Comparison of ENCODE assay signal across 14 mouse cellular contexts in genomic region chr12:112744891-112745580, GRCm38 (mm10). TPM values are rescaled to one million over a fixed set of nuclear protein-coding genes. Genes with fewer than 3 reads are reported as not detected.
A peak's percentile ranks its signal among the peaks of the same experiment; 100 is the strongest.
DNase-seq lines count a peak whose midpoint lies in the region; ATAC-seq and TF ChIP-seq lines count a peak whose summit lies in the region.
"Had no signal": no experiment of that assay in that cellular context is flagged by ENCODE, and none has a peak within 500 bp of the region (broad histone marks: within the 10 kb centered on the region; RNA-seq: fewer than 3 reads in every experiment).

No protein-coding gene starts in this region.

- peaks cover 50% of the 10 kb centered on the region for H3K36me3 ChIP-seq in hindbrain, embryonic 13.5 days
- peaks cover 14% of the 10 kb centered on the region for H3K36me3 ChIP-seq in hindbrain, embryonic 16.5 days (ENCODE audit: control insufficient read depth, insufficient read depth, low read length)
- H3K36me3 ChIP-seq in midbrain, embryonic 13.5 days = peaks cover 33% of the 10 kb centered on the region
- H3K36me3 ChIP-seq in midbrain, embryonic 11.5 days (ENCODE audit: control insufficient read depth, insufficient read depth, low read length) = no peaks in the 10 kb centered on the region
- H3K36me3 ChIP-seq: midbrain, embryonic 12.5 days had no signal

- peak; percentile 27 for DNase-seq in gastrocnemius, adult 2 months
- no peak for DNase-seq in gastrocnemius, adult 18-20 months (ENCODE audit: low spot score)
- DNase-seq in midbrain, embryonic 11.5 days (ENCODE audit: low spot score, missing footprints) = no peak
- peak; percentile 65 for DNase-seq in cerebellum, adult 9-11 months
- no peak for DNase-seq in urinary bladder, postnatal 14 days (ENCODE audit: low spot score)
- DNase-seq: embryo, embryonic 11 days had no signal

- no peak overlapping the region for H3K4me3 ChIP-seq in gastrocnemius, adult 2 months
- H3K4me3 ChIP-seq in hindbrain, embryonic 13.5 days = no peak overlapping the region
- no peak overlapping the region for H3K4me3 ChIP-seq in hindbrain, embryonic 16.5 days (ENCODE audit: low read length)
- H3K4me3 ChIP-seq in midbrain, embryonic 13.5 days (replicated peaks) = no peak overlapping the region
- no peak overlapping the region for H3K4me3 ChIP-seq in midbrain, embryonic 11.5 days (ENCODE audit: low read depth, low read length)
- H3K4me3 ChIP-seq: midbrain, embryonic 12.5 days had no signal

- ATAC-seq in hindbrain, embryonic 13.5 days (ENCODE audit: low FRiP score) = no peak
- no peak for ATAC-seq in hindbrain, embryonic 16.5 days
- no peak for ATAC-seq in midbrain, embryonic 13.5 days
- no peak for ATAC-seq in midbrain, embryonic 11.5 days (ENCODE audit: low FRiP score)
- ATAC-seq: CD4-positive, CD25-positive, alpha-beta regulatory T cell, adult 4 months; lung, postnatal 0 days had no signal

- H3K4me1 ChIP-seq in hindbrain, embryonic 13.5 days (replicated peaks) = peaks cover 40% of the 10 kb centered on the region
- peaks cover 8% of the 10 kb centered on the region for H3K4me1 ChIP-seq in hindbrain, embryonic 16.5 days (ENCODE audit: control insufficient read depth, insufficient read depth, low read depth, low read length)
- H3K4me1 ChIP-seq in midbrain, embryonic 13.5 days (replicated peaks) = peaks cover 26% of the 10 kb centered on the region
- H3K4me1 ChIP-seq in midbrain, embryonic 11.5 days (ENCODE audit: control insufficient read depth, insufficient read depth, low read length) = peaks cover 5% of the 10 kb centered on the region

- peak overlapping the region; percentile 55; the same call in 1 of the 2 replicates for H3K9ac ChIP-seq in hindbrain, embryonic 13.5 days
- no peak overlapping the region for H3K9ac ChIP-seq in hindbrain, embryonic 16.5 days (ENCODE audit: low read depth, low read length)
- peak overlapping the region; percentile 15; the same call in 1 of the 2 replicates for H3K9ac ChIP-seq in midbrain, embryonic 13.5 days (replicated peaks)
- no peak overlapping the region for H3K9ac ChIP-seq in midbrain, embryonic 11.5 days (ENCODE audit: low read length)

- H3K4me2 ChIP-seq in hindbrain, embryonic 13.5 days = no peak overlapping the region
- H3K4me2 ChIP-seq in hindbrain, embryonic 16.5 days (ENCODE audit: low read length) = no peak overlapping the region
- H3K4me2 ChIP-seq in midbrain, embryonic 13.5 days (replicated peaks) = no peak overlapping the region
- no peak overlapping the region for H3K4me2 ChIP-seq in midbrain, embryonic 11.5 days
- H3K4me2 ChIP-seq: liver, embryonic 11.5 days; midbrain, embryonic 12.5 days had no signal

- no peaks in the 10 kb centered on the region for H3K9me3 ChIP-seq in hindbrain, embryonic 13.5 days
- H3K9me3 ChIP-seq in hindbrain, embryonic 16.5 days (ENCODE audit: control insufficient read depth, low read length) = no peaks in the 10 kb centered on the region
- H3K9me3 ChIP-seq in midbrain, embryonic 13.5 days = no peaks in the 10 kb centered on the region
- H3K9me3 ChIP-seq in midbrain, embryonic 11.5 days (ENCODE audit: control insufficient read depth, low read length) = no peaks in the 10 kb centered on the region
- H3K9me3 ChIP-seq: midbrain, embryonic 12.5 days had no signal

- intact Hi-C loops in gastrocnemius, adult 2 months (cut with DNase I) = no loop called here

- no peak overlapping the region for H3K27ac ChIP-seq in gastrocnemius, adult 2 months
- no peak overlapping the region for H3K27ac ChIP-seq in hindbrain, embryonic 13.5 days
- no peak overlapping the region for H3K27ac ChIP-seq in hindbrain, embryonic 16.5 days (ENCODE audit: low read depth, low read length)
- no peak overlapping the region for H3K27ac ChIP-seq in midbrain, embryonic 13.5 days
- H3K27ac ChIP-seq in midbrain, embryonic 11.5 days (ENCODE audit: low read depth, low read length) = no peak overlapping the region
- H3K27ac ChIP-seq: midbrain, embryonic 12.5 days had no signal

- WGBS in hindbrain, embryonic 13.5 days = 80% methylated on average over 10 of the region's 10 CpGs
- 70% methylated on average over 10 of the region's 10 CpGs for WGBS in hindbrain, embryonic 16.5 days
- 85% methylated on average over 10 of the region's 10 CpGs for WGBS in midbrain, embryonic 13.5 days
- WGBS in midbrain, embryonic 11.5 days = 87% methylated on average over 10 of the region's 10 CpGs

- no peak for TF ChIP-seq CTCF in gastrocnemius, adult 2 months (IDR thresholded peaks at IDR 0.05)

- no peaks in the 10 kb centered on the region for H3K27me3 ChIP-seq in hindbrain, embryonic 13.5 days
- H3K27me3 ChIP-seq in hindbrain, embryonic 16.5 days (replicated peaks; ENCODE audit: control insufficient read depth, insufficient read depth, low read length) = no peaks in the 10 kb centered on the region
- H3K27me3 ChIP-seq in midbrain, embryonic 13.5 days = no peaks in the 10 kb centered on the region
- H3K27me3 ChIP-seq in midbrain, embryonic 11.5 days (ENCODE audit: control insufficient read depth, insufficient read depth, low read length) = no peaks in the 10 kb centered on the region
- H3K27me3 ChIP-seq: midbrain, embryonic 12.5 days had no signal

RNA-seq across cellular contexts. Expression of gene Pld4, which starts 15.4 kb away (rescaled TPM):
- total RNA-seq in gastrocnemius, adult 2 months (2021) = 1 to 10 TPM; 1.7 to 4.0 TPM
- 1 to 10 TPM; 1.3 to 3.4 TPM for total RNA-seq in gastrocnemius, adult 18-20 months (2021)
- 6.4 and 7.0 TPM in 2 replicates for polyA plus RNA-seq in hindbrain, embryonic 13.5 days (2015; fragmentation: Nextera tagmentation; extraction: Ambion mirVana)
- 5.6 and 7.0 TPM in 2 replicates for polyA plus RNA-seq in hindbrain, embryonic 16.5 days (2015; fragmentation: Nextera tagmentation; extraction: Ambion mirVana)
- polyA plus RNA-seq in midbrain, embryonic 13.5 days (2015; fragmentation: Nextera tagmentation; extraction: Ambion mirVana) = 5.2 and 6.4 TPM in 2 replicates
- 3.5 and 4.2 TPM in 2 replicates for polyA plus RNA-seq in midbrain, embryonic 11.5 days (2014; fragmentation: Nextera tagmentation; extraction: Ambion mirVana)

RNA-seq across cellular contexts. Expression of gene Cep170b, which starts 24.8 kb away (rescaled TPM):
- 10 to 100 TPM in 1 of 2 experiments, 1 to 10 TPM in 1; 9.8 to 13.6 TPM for total RNA-seq in gastrocnemius, adult 2 months (2021)
- 10 to 100 TPM in 1 of 2 experiments, 1 to 10 TPM in 1; 9.0 to 12.8 TPM for total RNA-seq in gastrocnemius, adult 18-20 months (2021)
- polyA plus RNA-seq in hindbrain, embryonic 13.5 days (2015; fragmentation: Nextera tagmentation; extraction: Ambion mirVana) = 24.2 and 24.9 TPM in 2 replicates
- 29.5 and 30.6 TPM in 2 replicates for polyA plus RNA-seq in hindbrain, embryonic 16.5 days (2015; fragmentation: Nextera tagmentation; extraction: Ambion mirVana)
- 20.2 and 22.0 TPM in 2 replicates for polyA plus RNA-seq in midbrain, embryonic 13.5 days (2015; fragmentation: Nextera tagmentation; extraction: Ambion mirVana)
- 5.2 and 5.5 TPM in 2 replicates for polyA plus RNA-seq in midbrain, embryonic 11.5 days (2014; fragmentation: Nextera tagmentation; extraction: Ambion mirVana)

RNA-seq across cellular contexts. Expression of gene Ahnak2, which starts 57.4 kb away (rescaled TPM):
- total RNA-seq in gastrocnemius, adult 2 months (2021) = 1 to 10 TPM; 5.0 to 8.5 TPM
- total RNA-seq in gastrocnemius, adult 18-20 months (2021) = 1 to 10 TPM; 7.2 to 7.8 TPM
- polyA plus RNA-seq in hindbrain, embryonic 13.5 days (2015; fragmentation: Nextera tagmentation; extraction: Ambion mirVana) = 0.84 and 0.86 TPM in 2 replicates
- 3.4 and 3.7 TPM in 2 replicates for polyA plus RNA-seq in hindbrain, embryonic 16.5 days (2015; fragmentation: Nextera tagmentation; extraction: Ambion mirVana)
- 0.31 and 0.37 TPM in 2 replicates for polyA plus RNA-seq in midbrain, embryonic 13.5 days (2015; fragmentation: Nextera tagmentation; extraction: Ambion mirVana)
- 0.07 and 0.22 TPM in 2 replicates for polyA plus RNA-seq in midbrain, embryonic 11.5 days (2014; fragmentation: Nextera tagmentation; extraction: Ambion mirVana)
- total RNA-seq: neutrophil, adult 5-6 weeks had no signal
- polyA plus RNA-seq: CD4-positive, CD25-positive, alpha-beta regulatory T cell, adult 4 months had no signal

Comparison
In these comparisons a context has a peak if more than half of its experiments do, and no peak if none do; other contexts are left out.
1. DNase-seq: peak in gastrocnemius, adult 2 months (single experiment) and cerebellum, adult 9-11 months (single experiment); none in gastrocnemius, adult 18-20 months (single experiment), midbrain, embryonic 11.5 days (single experiment) and urinary bladder, postnatal 14 days (single experiment).
2. H3K9ac ChIP-seq: peak in hindbrain, embryonic 13.5 days (single experiment) and midbrain, embryonic 13.5 days (single experiment); none in hindbrain, embryonic 16.5 days (single experiment) and midbrain, embryonic 11.5 days (single experiment).